Mouse (Mus musculus) midbrain, embryonic 13.5 days (tissue): Measurements from ENCODE around the gene Lgi4. TPM values are rescaled to one million over a fixed set of nuclear protein-coding genes. Genes with fewer than 3 reads are reported as not detected.

Experiments used
- ATAC-seq: fragments of 200-750 bp; cut with Nextera tagmentation; 2 replicates; pipeline ENCODE4 v1.8.0; 2017; ENCODE audit warnings: mild to moderate bottlenecking, moderate TSS enrichment, moderate library complexity
- H3K27ac ChIP-seq: fragments of 300-500 bp; sonication (generic); 2 replicates; pipeline ENCODE4 v1.5.1; 2015; ENCODE audit warnings: inconsistent platforms, mild to moderate bottlenecking, moderate library complexity
- H3K27me3 ChIP-seq: fragments of 300-500 bp; sonication (generic); 2 replicates; pipeline ENCODE4 v1.6.1; 2015; ENCODE audit warnings: mild to moderate bottlenecking, inconsistent platforms
- H3K36me3 ChIP-seq: fragments of 300-500 bp; sonication (generic); 2 replicates; pipeline ENCODE4 v1.6.1; 2015; ENCODE audit warnings: mild to moderate bottlenecking, inconsistent platforms
- H3K4me1 ChIP-seq: fragments of 300-500 bp; sonication (generic); replicated peaks from 2 replicates; pipeline ENCODE4 v1.6.1; 2015; ENCODE audit warnings: inconsistent platforms
- H3K4me2 ChIP-seq: fragments of 300-500 bp; sonication (generic); replicated peaks from 2 replicates; pipeline ENCODE4 v1.6.1; 2015; ENCODE audit warnings: moderate library complexity, mild to moderate bottlenecking, inconsistent platforms
- H3K4me3 ChIP-seq: fragments of 300-500 bp; sonication (generic); replicated peaks from 2 replicates; pipeline ENCODE4 v1.5.1; 2015; ENCODE audit warnings: mild to moderate bottlenecking, inconsistent platforms
- H3K9ac ChIP-seq: fragments of 300-500 bp; sonication (generic); replicated peaks from 2 replicates; pipeline ENCODE4 v1.6.1; 2015; ENCODE audit warnings: mild to moderate bottlenecking, inconsistent platforms
- H3K9me3 ChIP-seq: fragments of 300-500 bp; sonication (generic); 2 replicates; pipeline ENCODE4 v1.6.1; 2016; ENCODE audit warnings: mild to moderate bottlenecking, inconsistent platforms
- WGBS: fragments of 180-500 bp; shearing (Covaris S2); methylation state at CpG from one replicate; pipeline ENCODE4 v1.1.7; 2015; 5-methylcytosine and 5-hydroxymethylcytosine counted together
- polyA plus RNA-seq: library from polyadenylated mRNA; unstranded; fragments of >200 nt; fragmentation: Nextera tagmentation; extraction: Ambion mirVana; gene quantifications from 2 replicates; pipeline ENCODE4 v1.2.1, GENCODE M21; 2015

The Lgi4 gene
- polyA plus RNA-seq, 1 experiment from 2014 or later = 0.16 TPM

- Histone ChIP-seq H3K4me1 (peaks cover 13% of the 10 kb centered on the region; the same call in 1 of the 2 replicates), H3K9me3 (0 out of 2 replicates have a peak, but pooled peaks cover 3% of the 10 kb centered on the region), H3K4me3 (no peak overlapping the region), H3K36me3 (no peaks in the 10 kb centered on the region), H3K27ac (no peak overlapping the region), H3K27me3 (no peaks in the 10 kb centered on the region), H3K4me2 (no peak overlapping the region), H3K9ac (no peak overlapping the region)
- 50% methylated on average over 1 of the region's 1 CpGs for WGBS
- ATAC-seq = no peak
These were observed 22.0 kb downstream of the Lgi4 start for GRCm38 (mm10) chr7:31081106-31081505.

- Histone ChIP-seq H3K27me3 (no peaks in the 10 kb centered on the region), H3K4me3 (no peak overlapping the region), H3K4me2 (no peak overlapping the region), H3K4me1 (peaks cover 13% of the 10 kb centered on the region; the same call in 1 of the 2 replicates), H3K9ac (no peak overlapping the region), H3K9me3 (0 out of 2 replicates have a peak, but pooled peaks cover 3% of the 10 kb centered on the region), H3K27ac (no peak overlapping the region), H3K36me3 (no peaks in the 10 kb centered on the region)
- no peak for ATAC-seq
These were observed 23.0 kb downstream of the Lgi4 start for GRCm38 (mm10) chr7:31082106-31082505.

- peaks cover 13% of the 10 kb centered on the region; the same call in 1 of the 2 replicates for H3K4me1 ChIP-seq
- H3K36me3 ChIP-seq = no peaks in the 10 kb centered on the region
- H3K9ac ChIP-seq = no peak overlapping the region
- H3K4me3 ChIP-seq = no peak overlapping the region
- H3K4me2 ChIP-seq = no peak overlapping the region
- H3K9me3 ChIP-seq = 0 out of 2 replicates have a peak, but pooled peaks cover 3% of the 10 kb centered on the region
- H3K27me3 ChIP-seq = no peaks in the 10 kb centered on the region
- H3K27ac ChIP-seq = no peak overlapping the region
- 54% methylated on average over 14 of the region's 14 CpGs for WGBS
- ATAC-seq = peak; percentile 34
These were observed 23.9 kb downstream of the Lgi4 start for GRCm38 (mm10) chr7:31082831-31083588.

GRCm38 (mm10) chr7:31084140-31084539 lies 25.0 kb downstream of the Lgi4 start:
- peaks cover 13% of the 10 kb centered on the region; the same call in 1 of the 2 replicates for H3K4me1 ChIP-seq
- 48% methylated on average over 9 of the region's 9 CpGs for WGBS
- no peak overlapping the region for H3K4me2 ChIP-seq
- no peak overlapping the region for H3K27ac ChIP-seq
- 0 out of 2 replicates have a peak, but pooled peaks cover 3% of the 10 kb centered on the region for H3K9me3 ChIP-seq
- H3K36me3 ChIP-seq = no peaks in the 10 kb centered on the region
- no peaks in the 10 kb centered on the region for H3K27me3 ChIP-seq
- ATAC-seq = no peak
- H3K9ac ChIP-seq = no peak overlapping the region
- no peak overlapping the region for H3K4me3 ChIP-seq

- Histone ChIP-seq H3K9ac (no peak overlapping the region), H3K36me3 (no peaks in the 10 kb centered on the region), H3K27me3 (no peaks in the 10 kb centered on the region), H3K4me2 (no peak overlapping the region), H3K9me3 (0 out of 2 replicates have a peak, but pooled peaks cover 3% of the 10 kb centered on the region), H3K27ac (no peak overlapping the region), H3K4me3 (no peak overlapping the region), H3K4me1 (peaks cover 13% of the 10 kb centered on the region; the same call in 1 of the 2 replicates)
- ATAC-seq = no peak
- WGBS = 18% methylated on average over 3 of the region's 3 CpGs
These were observed 26.0 kb downstream of the Lgi4 start for GRCm38 (mm10) chr7:31085171-31085570.

- Histone ChIP-seq H3K27me3 (no peaks in the 10 kb centered on the region), H3K4me3 (no peak overlapping the region), H3K4me1 (peaks cover 13% of the 10 kb centered on the region; the same call in 1 of the 2 replicates), H3K4me2 (no peak overlapping the region), H3K9me3 (0 out of 2 replicates have a peak, but pooled peaks cover 3% of the 10 kb centered on the region), H3K27ac (no peak overlapping the region), H3K36me3 (no peaks in the 10 kb centered on the region), H3K9ac (no peak overlapping the region)
- ATAC-seq = no peak
- WGBS = 93% methylated on average over 9 of the region's 9 CpGs
These were observed 27.1 kb downstream of the Lgi4 start for GRCm38 (mm10) chr7:31086175-31086755.

GRCm38 (mm10) chr7:31087262-31087661 lies 28.1 kb downstream of the Lgi4 start:
- no peak overlapping the region for H3K4me3 ChIP-seq
- H3K36me3 ChIP-seq = no peaks in the 10 kb centered on the region
- H3K4me1 ChIP-seq = peaks cover 13% of the 10 kb centered on the region; the same call in 1 of the 2 replicates
- no peak overlapping the region for H3K4me2 ChIP-seq
- no peak for ATAC-seq
- 0 out of 2 replicates have a peak, but pooled peaks cover 3% of the 10 kb centered on the region for H3K9me3 ChIP-seq
- H3K27ac ChIP-seq = no peak overlapping the region
- H3K9ac ChIP-seq = no peak overlapping the region
- no peaks in the 10 kb centered on the region for H3K27me3 ChIP-seq
- WGBS = 84% methylated on average over 2 of the region's 2 CpGs

- no peaks in the 10 kb centered on the region for H3K27me3 ChIP-seq
- no peak overlapping the region for H3K4me2 ChIP-seq
- peaks cover 8% of the 10 kb centered on the region; the same call in 1 of the 2 replicates for H3K4me1 ChIP-seq
- no peaks in the 10 kb centered on the region for H3K36me3 ChIP-seq
- no peak overlapping the region for H3K9ac ChIP-seq
- no peak for ATAC-seq
- 63% methylated on average over 3 of the region's 3 CpGs for WGBS
- H3K27ac ChIP-seq = no peak overlapping the region
- 0 out of 2 replicates have a peak, but pooled peaks cover 3% of the 10 kb centered on the region for H3K9me3 ChIP-seq
- H3K4me3 ChIP-seq = no peak overlapping the region
These were observed 29.1 kb downstream of the Lgi4 start for GRCm38 (mm10) chr7:31088206-31088605.

GRCm38 (mm10) chr7:31089721-31090120 lies 30.6 kb downstream of the Lgi4 start:
- 90% methylated on average over 2 of the region's 2 CpGs for WGBS
- no peak overlapping the region for H3K4me2 ChIP-seq
- 0 out of 2 replicates have a peak, but pooled peaks cover 3% of the 10 kb centered on the region for H3K9me3 ChIP-seq
- H3K27ac ChIP-seq = no peak overlapping the region
- 0 out of 2 replicates have a peak, but pooled peaks cover 4% of the 10 kb centered on the region for H3K4me1 ChIP-seq
- H3K9ac ChIP-seq = no peak overlapping the region
- no peak overlapping the region for H3K4me3 ChIP-seq
- no peaks in the 10 kb centered on the region for H3K27me3 ChIP-seq
- no peak for ATAC-seq
- no peaks in the 10 kb centered on the region for H3K36me3 ChIP-seq

GRCm38 (mm10) chr7:31094774-31095501 lies 35.8 kb downstream of the Lgi4 start:
- Histone ChIP-seq H3K27me3 (no peaks in the 10 kb centered on the region), H3K27ac (no peak overlapping the region), H3K4me1 (no peaks in the 10 kb centered on the region), H3K4me2 (no peak overlapping the region), H3K4me3 (no peak overlapping the region), H3K36me3 (no peaks in the 10 kb centered on the region), H3K9ac (no peak overlapping the region), H3K9me3 (no peaks in the 10 kb centered on the region)
- ATAC-seq = no peak
- WGBS = 26% methylated on average over 12 of the region's 12 CpGs

GRCm38 (mm10) chr7:31096892-31097564 lies 37.9 kb downstream of the Lgi4 start:
- WGBS = 73% methylated on average over 9 of the region's 9 CpGs
- Histone ChIP-seq H3K4me2 (no peak overlapping the region), H3K4me3 (no peak overlapping the region), H3K36me3 (no peaks in the 10 kb centered on the region), H3K27me3 (no peaks in the 10 kb centered on the region), H3K27ac (no peak overlapping the region), H3K9ac (no peak overlapping the region), H3K9me3 (no peaks in the 10 kb centered on the region), H3K4me1 (no peaks in the 10 kb centered on the region)
- ATAC-seq = no peak
